Mouse (Mus musculus) lung, postnatal 0 days (tissue): ENCODE data around the gene Ctla4. TPM values are rescaled to one million over a fixed set of nuclear protein-coding genes. Genes with fewer than 3 reads are reported as not detected.

ENCODE experiments used
- ATAC-seq: fragments of 200-750 bp; cut with Nextera tagmentation; 2 replicates; pipeline ENCODE4 v1.8.0; 2017; ENCODE audit warnings: moderate library complexity
- DNase-seq: peaks from one replicate; pipeline ENCODE4 v3.0.0-alpha.2; 2016; ENCODE audit warnings: low spot score
- H3K27ac ChIP-seq: fragments of 300-500 bp; sonication (generic); 2 replicates; pipeline ENCODE4 v1.5.1; 2014; ENCODE audit warnings: antibody characterized with exemption, mild to moderate bottlenecking, low read length, mixed read lengths
- H3K27me3 ChIP-seq: fragments of 300-500 bp; sonication (generic); replicated peaks from 2 replicates; pipeline ENCODE4 v1.6.1; 2014; ENCODE audit warnings: low read length, mixed read lengths; ENCODE audit not compliant: insufficient read depth
- H3K36me3 ChIP-seq: fragments of 300-500 bp; sonication (generic); 2 replicates; pipeline ENCODE4 v1.6.1; 2014; ENCODE audit warnings: low read length, mixed read lengths; ENCODE audit not compliant: insufficient read depth
- H3K4me1 ChIP-seq: fragments of 300-500 bp; sonication (generic); 2 replicates; pipeline ENCODE4 v1.6.1; 2014; ENCODE audit warnings: antibody characterized with exemption, low read depth, low read length, mixed read lengths; ENCODE audit not compliant: insufficient read depth
- H3K4me2 ChIP-seq: fragments of 300-500 bp; sonication (generic); replicated peaks from 2 replicates; pipeline ENCODE4 v1.6.1; 2014; ENCODE audit warnings: low read depth, mild to moderate bottlenecking, low read length, moderate library complexity, mixed read lengths
- H3K4me3 ChIP-seq: fragments of 300-500 bp; sonication (generic); 2 replicates; pipeline ENCODE4 v1.5.1; 2014; ENCODE audit warnings: low read depth, low read length
- H3K9ac ChIP-seq: fragments of 300-500 bp; sonication (generic); replicated peaks from 2 replicates; pipeline ENCODE4 v1.6.1; 2014; ENCODE audit warnings: low read depth, mild to moderate bottlenecking
- H3K9me3 ChIP-seq: fragments of 300-500 bp; sonication (generic); 2 replicates; pipeline ENCODE4 v1.6.1; 2016; ENCODE audit warnings: low read length, mixed read lengths
- CTCF ChIP-seq: IDR thresholded peaks from 2 replicates; pipeline ENCODE4 v1.5.1; 2016; ENCODE audit warnings: antibody characterized with exemption, mild to moderate bottlenecking
- EP300 ChIP-seq: IDR thresholded peaks from 2 replicates; pipeline ENCODE4 v1.6.1; 2016; ENCODE audit warnings: antibody characterized with exemption, mild to moderate bottlenecking, control low read depth
- WGBS: fragments of 180-500 bp; shearing (Covaris S2); extraction: QIAGEN DNeasy Blood & Tissue Kit; methylation state at CpG from one replicate; pipeline ENCODE4 v1.1.7; 2014; 5-methylcytosine and 5-hydroxymethylcytosine counted together
- polyA plus RNA-seq: library from polyadenylated mRNA; unstranded; fragments of >200 nt; fragmentation: Nextera tagmentation; extraction: Ambion mirVana; gene quantifications from 2 replicates; pipeline ENCODE4 v1.2.1, GENCODE M21; 2015

Gene Ctla4
- polyA plus RNA-seq, 1 experiment from 2014 or later, result not detected

- Histone ChIP-seq H3K27ac (peak overlapping the region; percentile 20), H3K4me2 (0 out of 2 replicates have a peak overlapping the region, but pooled peaks have one; percentile 5), H3K9ac (no peak overlapping the region), H3K36me3 (no peaks in the 10 kb centered on the region), H3K27me3 (no peaks in the 10 kb centered on the region), H3K4me3 (no peak overlapping the region), H3K4me1 (no peaks in the 10 kb centered on the region), H3K9me3 (no peaks in the 10 kb centered on the region)
- 21% methylated on average over 11 of the region's 11 CpGs for WGBS
- DNase-seq (peak; percentile 78), ATAC-seq (peak; percentile 90)
- TF ChIP-seq CTCF, result no peak
- TF ChIP-seq EP300, result peak; percentile 85
Observed at GRCm38 (mm10) chr1:60960451-60960850, 73.7 kb downstream of the Ctla4 start.

GRCm38 (mm10) chr1:60961080-60961479, 74.3 kb downstream of the Ctla4 start:
- Histone ChIP-seq H3K27me3 (no peaks in the 10 kb centered on the region), H3K4me2 (no peak overlapping the region), H3K9me3 (no peaks in the 10 kb centered on the region), H3K27ac (peak overlapping the region; percentile 20; the same call in 1 of the 2 replicates), H3K4me3 (no peak overlapping the region), H3K36me3 (no peaks in the 10 kb centered on the region), H3K9ac (no peak overlapping the region), H3K4me1 (no peaks in the 10 kb centered on the region)
- peak; percentile 76 for DNase-seq
- WGBS, result 17% methylated on average over 4 of the region's 4 CpGs
- ATAC-seq, result peak; percentile 85
- TF ChIP-seq CTCF (peak; percentile 83), EP300 (no peak)

- H3K9ac ChIP-seq, result no peak overlapping the region
- TF ChIP-seq CTCF (peak; percentile 35), EP300 (no peak)
- 81% methylated on average over 4 of the region's 4 CpGs for WGBS
- H3K4me3 ChIP-seq, result no peak overlapping the region
- no peaks in the 10 kb centered on the region for H3K27me3 ChIP-seq
- no peaks in the 10 kb centered on the region for H3K36me3 ChIP-seq
- H3K9me3 ChIP-seq, result no peaks in the 10 kb centered on the region
- ATAC-seq (no peak), DNase-seq (no peak)
- H3K4me2 ChIP-seq, result no peak overlapping the region
- H3K4me1 ChIP-seq, result no peaks in the 10 kb centered on the region
- H3K27ac ChIP-seq, result no peak overlapping the region
Observed at GRCm38 (mm10) chr1:60962095-60962494, 75.3 kb downstream of the Ctla4 start.

Other genes starting within 250 kb of the Ctla4 start
- 0.12 and 0.19 TPM in 2 replicates for gene Cd28, start 170.2 kb upstream of the Ctla4 start, polyA plus RNA-seq
- gene Icos, start 90.9 kb downstream of the Ctla4 start, polyA plus RNA-seq, result 0.25 and 0.30 TPM in 2 replicates